Mouse (Mus musculus): Measurements from ENCODE around the gene Oosp1.

The Oosp1 gene

DNA sequence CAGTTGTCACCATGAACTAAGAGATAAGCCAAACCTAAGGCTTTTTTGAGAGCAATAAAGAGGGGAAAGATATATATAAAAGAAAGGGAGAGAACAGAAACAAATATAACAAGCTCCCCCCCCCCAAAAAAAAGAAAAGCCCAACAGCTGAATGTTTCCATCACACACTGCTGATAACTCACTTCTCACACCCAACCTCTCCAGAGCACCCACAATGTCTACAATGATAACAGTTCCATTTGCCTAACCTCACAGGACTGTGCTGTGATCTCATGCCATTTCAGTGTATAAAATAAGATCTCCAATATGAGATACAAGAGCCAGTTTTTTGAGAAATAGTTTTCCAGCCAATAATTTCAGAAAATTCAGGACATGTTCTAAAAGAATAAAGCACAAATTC, 73.0 kb downstream of the Oosp1 start:
- DNase-seq (ENCODE audit: low read depth) = no peak
